Mouse (Mus musculus) heart, adult 9 months (tissue): ENCODE results near the gene Pnpla8.

Experiments
- DNase-seq, 2 experiments: peaks; one replicate each; pipeline ENCODE4 v3.0.0; 2022; ENCODE audit warnings: low spot score in 2 of 2

Gene Pnpla8

GRCm38 (mm10) chr12:44346143-44346542 lies 125.0 kb downstream of the Pnpla8 start:
- DNase-seq = no peak

- DNase-seq = no peak
Observed at GRCm38 (mm10) chr12:44355116-44355515, 133.9 kb downstream of the Pnpla8 start.

- DNase-seq = no peak
Observed at GRCm38 (mm10) chr12:44357460-44357859, 136.3 kb downstream of the Pnpla8 start.

- DNase-seq = no peak
Observed at GRCm38 (mm10) chr12:44357881-44358280, 136.7 kb downstream of the Pnpla8 start.

- no peak for DNase-seq
Observed at GRCm38 (mm10) chr12:44371076-44371710, 150.0 kb downstream of the Pnpla8 start.
